Mouse (Mus musculus) gastrocnemius, postnatal 4 days (tissue): ENCODE data around the gene Smad6. TPM values are rescaled to one million over a fixed set of nuclear protein-coding genes. Genes with fewer than 3 reads are reported as not detected.
A peak's percentile ranks its signal among the peaks of the same experiment; 100 is the strongest.

Source experiments
- DNase-seq, 2 experiments: peaks; one replicate each; pipeline ENCODE4 v3.0.0; 2021 to 2022; ENCODE audit warnings: low spot score in 2 of 2, mixed read lengths in 2 of 2
- total RNA-seq, 2 experiments: library from RNA; stranded (reverse); gene quantifications; 2 replicates each; pipeline ENCODE4 v1.2.3; 2021

Smad6 gene
- total RNA-seq, 2 experiments from 2014 or later: 5.6 to 7.2 TPM

DNA sequence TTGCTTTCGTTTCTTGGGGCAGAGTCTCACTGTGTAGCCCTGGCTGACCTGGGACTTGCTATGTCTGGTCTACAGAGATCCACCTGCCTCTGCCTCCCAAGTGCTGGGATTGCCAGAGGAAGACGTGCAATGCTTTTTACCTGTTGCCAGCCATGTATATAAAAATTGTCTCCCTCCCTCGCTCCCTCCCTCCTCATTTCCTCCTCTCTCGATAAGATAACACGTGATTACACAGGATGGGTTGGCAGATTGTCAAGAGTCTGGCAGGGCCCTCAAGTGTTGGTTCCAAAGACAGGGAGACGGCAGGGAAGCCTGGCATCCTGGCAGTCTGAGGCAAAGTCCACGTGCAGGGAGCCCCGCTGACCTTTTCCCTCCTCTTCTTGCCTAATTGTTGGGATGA, 32.2 kb downstream of the Smad6 start:
- DNase-seq: no peak

DNA sequence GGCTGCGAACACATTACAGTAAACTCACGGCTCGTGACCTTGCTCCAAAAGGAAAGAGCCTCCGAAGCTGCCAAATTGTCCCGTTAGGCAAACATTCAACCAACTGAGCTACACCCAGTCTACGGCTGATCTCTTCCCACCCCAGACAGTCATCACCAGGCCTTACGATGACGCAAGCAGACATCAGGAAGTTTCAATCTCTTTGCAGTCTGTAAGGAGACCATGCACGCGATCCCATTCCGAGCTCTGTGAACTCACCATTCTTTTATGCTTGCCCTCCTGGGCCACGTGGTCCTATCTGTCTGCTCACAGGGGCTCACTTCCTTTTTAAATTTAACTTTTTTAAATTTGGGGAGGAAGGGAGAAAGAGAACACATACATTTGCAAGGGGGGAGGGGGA, 32.6 kb downstream of the Smad6 start:
- no peak for DNase-seq

DNA sequence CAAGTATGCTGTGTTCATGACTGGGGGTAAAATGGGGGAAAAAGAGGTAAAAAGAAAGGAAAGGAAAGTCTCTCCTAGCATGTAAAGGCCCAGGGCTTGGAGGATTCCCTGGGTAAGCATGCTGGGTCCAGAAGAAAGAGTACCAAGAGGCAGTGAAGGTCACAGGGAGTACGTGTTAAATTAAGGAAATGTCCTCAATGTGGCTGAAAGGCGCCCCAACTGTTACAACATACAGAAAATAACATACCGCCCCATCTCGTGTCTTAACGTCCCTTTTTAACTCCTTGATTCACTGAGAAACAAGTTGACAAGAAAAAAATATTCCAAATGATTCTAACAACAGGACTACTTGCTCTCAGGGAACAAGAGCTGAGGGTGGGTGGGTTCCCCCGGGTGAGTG, 36.7 kb downstream of the Smad6 start:
- DNase-seq: no peak

DNA sequence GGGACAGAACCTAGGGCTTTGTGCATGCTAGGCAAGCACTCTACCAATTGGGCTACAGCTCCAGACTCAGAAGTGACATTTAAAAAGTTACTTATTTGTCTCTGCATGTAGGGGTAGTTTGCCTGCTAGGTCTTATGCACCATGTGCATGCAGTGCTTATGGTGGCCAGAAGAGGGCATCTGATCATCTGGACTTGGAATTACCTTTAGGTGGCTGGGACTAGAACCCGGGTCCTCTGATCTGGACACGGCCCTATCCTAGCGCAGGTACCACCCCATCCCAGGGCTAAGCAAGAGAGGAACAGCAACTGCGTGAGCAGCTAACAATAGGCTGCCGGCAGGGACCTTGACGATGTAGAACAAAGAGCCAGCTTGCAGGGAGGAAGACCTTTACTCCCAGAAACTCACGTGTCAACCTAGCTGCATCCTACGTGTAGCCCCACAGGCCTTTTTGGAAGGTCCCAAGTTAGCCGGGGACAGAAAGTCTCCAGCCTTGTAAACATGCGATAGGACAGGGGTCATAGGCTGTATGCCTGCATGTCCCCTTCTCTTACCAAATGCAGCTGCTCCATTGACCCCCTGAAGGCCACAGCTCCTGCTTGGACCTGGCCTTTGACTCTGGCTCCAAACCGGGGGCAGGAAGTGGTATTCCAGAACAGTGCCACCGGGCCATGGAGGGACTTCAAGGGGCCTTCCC, 38.8 kb downstream of the Smad6 start:
- no peak for DNase-seq

DNA sequence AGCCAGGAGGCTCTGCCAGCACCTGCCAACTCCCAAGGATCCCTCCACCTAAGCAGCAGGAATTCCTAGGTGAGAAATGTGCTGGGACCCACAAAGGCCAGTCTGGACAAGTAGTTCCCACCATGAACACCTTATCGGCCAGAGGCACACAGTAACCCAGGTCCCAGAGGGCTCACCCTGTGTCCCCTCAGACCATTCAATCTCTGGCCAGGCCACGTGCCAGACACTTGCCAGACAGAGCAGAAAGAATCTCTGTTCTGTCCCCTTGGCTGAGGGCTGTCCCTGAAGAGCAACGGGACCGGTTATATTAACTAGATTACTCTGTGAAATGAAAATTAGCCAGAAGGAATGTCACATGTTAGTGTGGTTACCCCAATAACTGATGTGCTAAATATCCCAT, 39.9 kb downstream of the Smad6 start:
- no peak for DNase-seq

DNA sequence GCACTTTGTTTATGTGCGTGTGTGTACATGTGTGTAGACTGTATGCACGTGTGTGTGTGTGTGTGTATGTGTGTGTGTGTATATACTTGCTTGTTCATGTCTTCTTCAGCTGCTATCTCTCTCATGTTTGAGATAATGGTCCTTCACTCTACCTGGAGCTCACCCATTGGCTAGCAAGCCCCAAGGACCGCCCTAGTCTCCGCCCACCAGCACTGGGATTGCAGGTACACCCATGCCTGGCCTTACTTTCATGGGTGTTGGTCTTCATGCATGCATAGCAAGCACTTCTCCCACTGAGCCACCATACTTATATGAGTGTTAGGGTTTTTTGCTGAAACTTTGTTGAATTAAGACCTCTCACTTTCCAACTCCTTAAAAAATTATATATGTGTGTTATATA, 40.5 kb downstream of the Smad6 start:
- no peak for DNase-seq

DNA sequence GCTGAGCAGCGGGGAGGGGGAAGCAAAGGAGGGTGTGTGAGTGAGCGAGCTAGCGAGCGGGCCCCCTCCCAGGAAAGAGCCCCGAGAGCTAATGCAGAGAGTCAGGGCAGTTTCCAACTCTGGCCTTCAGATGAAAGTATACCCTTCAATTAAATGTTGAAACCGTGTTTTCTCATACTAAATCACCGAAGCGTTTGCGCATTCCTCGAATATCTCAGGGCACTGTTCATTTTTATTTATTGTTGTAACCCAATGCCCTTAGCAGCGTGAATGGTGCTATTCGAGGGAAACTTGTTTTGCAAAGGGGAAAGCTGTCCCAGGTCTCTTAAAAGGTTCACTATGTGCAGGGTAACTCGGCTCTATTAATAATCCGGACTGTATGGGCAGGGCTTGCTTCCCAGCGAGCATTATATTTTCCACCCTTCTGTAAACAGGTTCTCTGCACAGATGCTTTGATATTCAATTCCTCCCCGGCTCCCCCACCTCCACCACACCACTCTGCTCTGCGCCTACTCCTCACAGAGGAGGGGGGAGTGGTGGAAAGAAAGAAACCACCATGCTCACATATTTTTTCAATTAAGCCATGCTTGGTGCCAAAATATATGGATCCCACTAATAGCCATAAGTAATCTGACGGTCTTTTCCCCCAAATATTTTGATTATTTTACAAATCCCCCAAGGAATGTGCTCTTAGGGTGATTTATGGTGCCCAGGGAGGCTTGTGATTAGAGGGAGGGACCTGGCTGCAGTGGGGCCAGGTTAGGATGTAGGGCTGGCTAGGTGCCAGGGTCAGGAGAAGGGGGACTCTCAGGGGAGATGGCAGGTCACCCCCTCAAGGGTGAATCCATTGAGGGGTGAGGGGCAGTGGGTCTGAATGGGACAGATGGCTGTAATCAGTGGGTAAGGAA, 41.4 kb downstream of the Smad6 start:
- no peak for DNase-seq

DNA sequence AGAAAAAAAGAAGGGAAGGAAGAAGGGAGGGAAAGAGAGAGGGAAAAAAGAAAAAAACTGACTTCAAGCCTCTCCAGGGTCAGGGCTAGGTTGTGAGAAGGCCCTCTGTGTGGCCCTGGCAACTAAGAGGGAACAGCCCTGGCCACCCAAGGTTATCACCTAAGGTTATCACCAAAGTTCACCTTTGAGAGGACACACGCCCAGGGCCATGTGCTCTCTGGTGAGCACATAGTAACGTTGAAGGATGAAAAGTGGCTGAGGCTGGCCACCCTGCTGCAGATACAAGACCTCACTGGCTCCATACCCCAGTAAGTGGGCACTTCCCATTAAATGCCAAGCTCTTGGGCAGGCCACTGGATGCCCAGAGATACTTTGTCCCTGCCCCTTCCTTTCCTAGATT, 42.6 kb downstream of the Smad6 start:
- no peak for DNase-seq

DNA sequence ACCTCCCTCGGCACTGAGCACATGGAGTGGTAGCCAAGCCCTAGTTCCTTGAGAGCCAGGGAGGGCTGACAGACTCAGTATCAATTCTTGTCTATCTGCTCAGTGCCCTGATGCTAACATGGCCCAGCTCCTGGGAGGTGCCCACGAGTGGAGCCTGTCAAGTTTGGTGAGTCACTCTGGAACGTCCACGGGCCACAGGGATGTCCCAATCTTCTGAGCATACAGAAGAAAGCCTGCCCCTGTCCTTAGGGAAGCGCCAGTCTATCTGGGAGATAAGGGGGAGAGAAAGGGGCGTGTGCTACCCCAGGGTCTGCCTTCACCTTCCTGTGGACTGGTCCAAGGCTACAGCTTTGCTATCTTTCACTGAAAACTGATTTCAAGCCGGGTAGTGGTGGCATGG, 43.2 kb downstream of the Smad6 start:
- no peak for DNase-seq

DNA sequence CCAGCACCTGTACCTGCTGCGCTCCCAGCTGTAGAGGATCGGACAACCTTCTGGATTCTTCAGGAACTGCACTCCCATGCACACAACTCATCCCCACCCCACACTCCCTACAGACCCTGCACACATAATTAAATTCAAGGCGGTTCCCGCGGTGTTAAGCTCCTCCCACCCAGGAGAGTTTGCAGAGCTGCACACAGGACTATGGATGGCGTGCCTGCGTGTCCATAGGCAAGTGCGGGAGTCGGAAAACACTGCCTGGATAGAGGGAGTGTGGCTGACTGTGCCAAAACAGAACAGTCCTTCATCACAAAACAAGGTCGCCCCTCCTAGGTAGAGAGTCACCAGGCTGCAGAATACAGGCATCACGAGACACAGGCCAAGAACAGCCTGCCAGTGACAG, 45.9 kb downstream of the Smad6 start:
- DNase-seq: no peak

DNA sequence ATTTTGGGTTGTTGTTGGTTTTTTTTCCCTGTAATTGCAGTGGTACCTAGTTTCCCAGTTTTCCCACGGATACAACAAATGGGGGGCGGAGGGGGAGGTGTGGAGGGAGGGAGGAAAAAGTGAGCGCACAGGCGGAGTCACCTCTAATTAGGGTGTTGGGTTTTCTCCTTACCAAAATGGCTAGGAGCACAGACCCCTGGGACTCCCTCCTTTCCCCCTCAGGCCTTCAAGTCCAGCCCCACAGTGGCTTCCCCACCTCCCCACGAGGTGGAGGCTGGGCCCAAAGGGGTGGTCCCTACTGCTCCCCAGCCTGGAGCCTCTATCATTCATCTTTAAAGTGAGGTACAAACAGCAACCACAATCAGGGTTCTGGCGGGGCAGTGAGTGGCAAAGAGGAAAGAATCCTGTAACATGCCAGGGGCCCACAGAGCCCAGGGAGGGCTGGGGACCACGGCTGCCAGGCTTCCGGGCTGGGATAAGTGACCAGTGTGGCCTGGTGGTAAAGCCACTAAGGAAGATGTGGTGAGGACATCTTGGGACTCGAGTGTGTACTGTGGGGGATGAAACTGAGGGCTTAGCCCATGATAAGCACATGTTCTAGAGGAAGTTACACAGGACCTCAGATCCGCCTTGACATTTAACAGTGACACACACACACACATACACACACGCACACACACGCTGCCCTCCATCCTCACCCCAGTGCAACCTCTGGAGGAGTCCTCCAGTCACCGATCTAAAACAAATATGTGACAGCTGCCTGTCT, 47.4 kb downstream of the Smad6 start:
- DNase-seq: no peak

DNA sequence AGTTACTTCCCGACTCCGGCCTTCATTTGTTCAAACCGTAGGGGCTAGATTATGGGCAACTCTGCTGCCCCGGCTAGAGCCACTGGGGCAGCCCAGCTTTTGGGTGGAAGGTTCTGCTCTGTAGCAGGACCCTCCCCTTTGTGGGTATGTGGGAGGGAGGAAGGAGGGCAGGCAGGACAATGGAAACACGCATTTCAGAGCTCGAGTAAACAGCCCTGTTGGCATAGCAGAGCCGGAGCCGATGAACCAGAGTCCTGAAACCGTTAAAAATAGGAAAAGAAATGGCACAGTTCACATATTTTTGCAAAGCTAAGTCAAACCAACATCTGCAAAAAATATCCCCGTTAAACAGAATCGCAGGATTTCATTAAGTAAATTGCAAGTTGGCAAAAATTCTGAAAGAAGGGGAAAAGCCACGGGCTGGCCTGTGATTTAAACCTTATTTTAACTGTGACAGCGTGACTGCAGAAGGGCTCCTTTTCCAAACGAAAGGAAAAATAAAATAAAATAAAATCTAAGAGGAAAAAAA, 48.1 kb downstream of the Smad6 start:
- no peak for DNase-seq

DNA sequence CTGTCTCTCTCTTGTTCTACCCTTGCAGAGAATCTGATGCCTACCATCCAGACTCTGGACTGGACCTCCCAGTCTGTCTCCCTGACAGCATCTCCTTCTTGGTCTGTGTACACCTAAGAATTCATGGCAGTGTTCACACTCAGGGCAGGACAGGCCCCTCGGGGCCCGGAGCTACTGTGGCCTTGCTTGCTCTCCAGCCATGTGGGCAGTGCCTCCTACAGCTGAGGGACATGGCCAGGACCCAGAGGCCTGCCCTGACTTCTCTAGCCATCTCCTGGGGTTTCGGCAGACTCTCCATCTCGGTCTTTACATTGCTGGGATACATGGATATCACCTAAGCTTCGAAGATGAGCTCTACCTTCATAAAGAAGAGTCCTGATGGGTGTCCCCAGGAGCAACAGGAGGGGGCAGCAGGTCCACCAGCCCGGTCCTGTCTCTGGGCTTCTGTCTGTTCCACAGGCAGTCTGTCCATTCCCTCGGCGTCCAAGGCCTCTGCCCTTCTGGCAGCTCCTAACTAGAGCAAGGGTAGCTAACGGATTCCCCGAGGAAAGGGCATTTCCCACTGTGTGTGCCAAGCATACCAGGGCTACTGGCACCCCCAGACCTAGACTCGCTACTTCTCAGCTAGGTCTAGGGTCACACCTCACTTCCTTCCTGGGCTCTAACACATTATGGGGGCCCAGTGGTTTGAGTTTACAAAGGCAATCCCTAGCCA, 49.1 kb downstream of the Smad6 start:
- no peak for DNase-seq

DNA sequence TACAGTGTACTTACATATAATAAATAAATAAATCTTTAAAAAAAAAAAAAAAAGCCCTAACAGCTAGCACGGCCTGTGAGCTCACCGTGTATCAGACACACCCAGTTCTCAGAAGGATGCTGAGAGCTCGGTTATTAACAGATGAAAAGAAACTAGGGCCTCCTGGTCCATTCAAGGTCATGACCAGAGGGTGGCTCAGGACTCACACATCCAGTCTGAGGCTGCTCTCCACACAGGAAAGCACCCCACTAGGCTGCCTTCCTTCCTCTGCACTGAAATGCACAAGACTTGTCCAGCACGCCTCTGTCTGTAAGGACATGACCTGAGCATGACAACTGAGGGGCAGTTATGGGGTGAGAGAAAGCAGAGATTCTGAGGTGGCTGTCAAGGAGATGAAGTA, 50.3 kb downstream of the Smad6 start:
- no peak for DNase-seq

DNA sequence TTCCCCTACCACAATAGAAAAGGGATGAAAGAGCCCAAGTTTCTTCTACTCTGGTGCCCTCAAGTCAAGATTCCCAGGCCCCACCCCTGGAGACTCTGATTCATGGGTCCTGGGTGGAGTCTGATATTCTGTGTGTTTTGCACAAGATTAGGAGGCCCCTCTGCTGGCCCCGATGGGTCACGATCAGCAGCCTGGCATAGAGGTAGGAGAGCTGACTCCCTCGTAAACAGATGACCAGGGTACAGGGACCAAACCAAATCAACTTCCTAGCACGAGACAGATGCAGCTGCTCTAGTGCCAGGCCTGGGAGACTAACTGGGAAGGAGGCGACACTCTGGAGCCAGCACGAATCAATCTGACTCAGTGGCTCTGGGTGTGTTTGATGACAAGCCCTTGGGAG, 51.0 kb downstream of the Smad6 start:
- DNase-seq: no peak

DNA sequence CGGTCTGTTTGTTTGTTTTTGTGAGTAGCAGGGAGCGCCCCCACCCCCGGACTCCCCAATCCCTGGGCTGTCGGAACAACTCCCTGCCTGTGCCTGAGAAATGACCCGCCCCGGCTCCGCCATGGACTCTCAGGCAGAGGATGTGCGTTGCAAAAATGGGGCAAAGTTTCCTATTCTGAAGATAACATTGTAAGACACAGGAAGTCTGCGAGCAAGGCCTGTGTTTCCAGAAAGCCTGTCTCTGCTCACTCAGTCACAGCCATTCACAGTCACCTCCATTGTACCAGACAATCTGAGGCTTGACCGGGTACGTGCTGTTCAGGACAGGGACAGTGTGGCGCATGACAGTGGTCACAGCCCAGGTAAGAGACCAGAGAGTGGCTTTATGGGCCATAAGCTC, 51.5 kb downstream of the Smad6 start:
- no peak for DNase-seq

DNA sequence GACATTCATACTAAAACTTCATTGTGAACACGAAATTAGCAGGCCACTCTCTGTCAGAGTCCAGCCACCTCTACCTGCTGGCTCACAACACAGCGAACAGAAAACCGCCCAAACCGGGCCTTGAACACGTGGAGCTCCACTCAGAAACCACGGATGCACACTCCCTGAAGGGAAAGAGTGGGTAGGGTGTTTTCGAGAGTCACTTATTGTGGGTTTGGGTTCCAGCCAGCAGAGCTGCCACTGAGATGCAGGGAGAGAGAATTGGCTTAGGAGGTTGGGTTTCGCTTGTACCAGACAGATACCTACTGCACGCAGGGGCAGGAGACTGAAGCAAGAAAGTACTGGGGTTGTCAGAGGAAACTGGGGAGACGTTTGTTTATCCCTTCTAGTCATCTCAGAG, 52.4 kb downstream of the Smad6 start:
- no peak for DNase-seq

DNA sequence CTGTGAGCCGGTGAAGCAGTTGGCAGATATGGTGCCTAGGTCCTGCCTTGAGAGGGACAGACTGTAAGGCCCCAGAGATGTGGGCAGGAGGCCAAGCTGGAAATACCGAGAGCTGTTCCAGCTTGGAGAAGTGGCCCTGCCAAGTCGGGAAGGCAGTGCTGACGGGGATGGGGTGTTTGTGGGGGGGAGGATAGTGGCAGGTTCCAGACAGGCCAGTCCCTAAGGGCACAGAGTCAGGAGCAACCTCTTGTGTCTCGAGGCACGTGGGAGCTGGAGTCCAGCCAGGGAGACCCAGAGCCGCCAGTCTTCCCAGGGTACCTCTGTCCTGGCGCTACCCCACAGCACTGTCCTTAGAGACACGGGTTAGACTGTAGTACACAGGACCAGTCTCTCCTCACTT, 53.3 kb downstream of the Smad6 start:
- peak; percentile 79 to 91 for DNase-seq

DNA sequence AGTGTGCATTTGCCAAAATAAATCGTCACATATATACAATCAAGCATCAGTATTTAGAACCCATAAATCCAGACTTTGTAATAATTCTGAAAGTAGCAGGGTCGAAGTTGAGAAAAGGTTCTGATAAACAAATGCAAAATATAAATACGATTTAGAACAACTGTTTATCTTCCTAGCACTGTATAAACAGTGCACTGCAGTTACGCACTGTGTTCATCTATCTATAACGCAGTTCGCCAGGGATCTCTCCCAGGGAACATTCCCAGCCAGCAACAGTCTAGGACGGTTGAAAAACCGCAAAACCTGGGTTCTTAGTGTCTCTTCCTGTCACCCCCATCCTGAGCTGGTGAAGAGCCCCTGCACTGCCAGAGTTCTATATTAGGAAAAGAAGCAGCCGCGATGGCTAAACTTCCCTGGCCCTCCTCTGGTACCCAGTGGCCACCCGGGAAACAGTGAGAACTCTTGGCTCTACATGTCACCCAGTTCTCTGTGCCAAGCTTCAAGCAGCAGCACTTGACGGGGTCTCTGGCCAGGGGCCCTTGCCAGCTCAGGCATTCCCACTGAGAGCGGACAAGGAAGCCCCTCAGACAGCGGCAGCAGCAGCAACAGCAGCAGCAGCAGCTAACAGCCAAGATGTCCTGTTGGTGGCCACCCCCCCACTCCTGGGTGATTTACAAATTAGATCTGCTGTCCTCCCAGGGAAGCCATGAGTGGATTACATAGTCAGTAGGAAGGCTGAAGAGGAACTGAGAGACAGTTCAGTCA, 54.3 kb downstream of the Smad6 start:
- no peak for DNase-seq

DNA sequence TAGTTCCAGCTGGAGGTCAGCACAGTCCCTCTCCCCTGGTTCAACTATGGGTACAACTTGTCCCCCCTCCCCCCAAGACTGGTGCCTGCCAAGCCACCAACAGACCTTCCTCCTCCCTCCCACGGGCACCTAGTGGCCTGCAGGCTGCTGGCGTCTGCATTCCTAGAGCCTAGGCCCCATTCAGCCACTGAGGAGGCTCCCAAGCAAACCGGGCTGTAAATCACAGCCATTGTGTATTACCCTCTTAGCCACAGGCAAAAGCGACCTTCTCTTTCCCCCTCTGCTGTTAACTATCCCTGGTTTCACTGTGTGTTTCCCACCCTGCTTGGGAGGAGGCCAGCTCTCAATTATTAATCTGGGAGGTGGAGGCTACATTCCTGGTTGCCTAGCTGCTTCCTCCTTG, 56.3 kb downstream of the Smad6 start:
- DNase-seq: no peak
